Mouse (Mus musculus) forebrain, embryonic 12.5 days (tissue): ENCODE results near the gene Inpp5d. TPM values are rescaled to one million over a fixed set of nuclear protein-coding genes. Genes with fewer than 3 reads are reported as not detected.

Experiments used
- ATAC-seq: fragments of 200-750 bp; cut with Nextera tagmentation; 2 replicates; pipeline ENCODE4 v1.8.0; 2017; ENCODE audit warnings: moderate TSS enrichment; ENCODE audit not compliant: low FRiP score
- H3K27ac ChIP-seq: fragments of 300-500 bp; sonication (generic); 2 replicates; pipeline ENCODE4 v1.5.1; 2016; ENCODE audit warnings: mild to moderate bottlenecking
- H3K27me3 ChIP-seq: fragments of 300-500 bp; sonication (generic); 2 replicates; pipeline ENCODE4 v1.6.1; 2016; ENCODE audit warnings: mild to moderate bottlenecking
- H3K36me3 ChIP-seq: fragments of 300-500 bp; sonication (generic); replicated peaks from 2 replicates; pipeline ENCODE4 v1.6.1; 2016; ENCODE audit warnings: mild to moderate bottlenecking
- H3K4me1 ChIP-seq: fragments of 300-500 bp; sonication (generic); 2 replicates; pipeline ENCODE4 v1.6.1; 2016
- H3K4me2 ChIP-seq: fragments of 300-500 bp; sonication (generic); 2 replicates; pipeline ENCODE4 v1.6.1; 2016; ENCODE audit warnings: mild to moderate bottlenecking, moderate library complexity
- H3K4me3 ChIP-seq: fragments of 300-500 bp; sonication (generic); replicated peaks from 2 replicates; pipeline ENCODE4 v1.5.1; 2016; ENCODE audit warnings: mild to moderate bottlenecking
- H3K9ac ChIP-seq: fragments of 300-500 bp; sonication (generic); 2 replicates; pipeline ENCODE4 v1.6.1; 2016; ENCODE audit warnings: mild to moderate bottlenecking
- H3K9me3 ChIP-seq: fragments of 300-500 bp; sonication (generic); 2 replicates; pipeline ENCODE4 v1.6.1; 2016
- WGBS: fragments of 180-500 bp; shearing (Covaris S2); methylation state at CpG from one replicate; pipeline ENCODE4 v1.1.7; 2016; 5-methylcytosine and 5-hydroxymethylcytosine counted together
- polyA plus RNA-seq: library from polyadenylated mRNA; unstranded; fragments of >200 nt; fragmentation: Nextera tagmentation; extraction: Ambion mirVana; gene quantifications from 2 replicates; pipeline ENCODE4 v1.2.1, GENCODE M21; 2016

The Inpp5d gene
- polyA plus RNA-seq, 1 experiment from 2014 or later = 3.8 TPM

DNA sequence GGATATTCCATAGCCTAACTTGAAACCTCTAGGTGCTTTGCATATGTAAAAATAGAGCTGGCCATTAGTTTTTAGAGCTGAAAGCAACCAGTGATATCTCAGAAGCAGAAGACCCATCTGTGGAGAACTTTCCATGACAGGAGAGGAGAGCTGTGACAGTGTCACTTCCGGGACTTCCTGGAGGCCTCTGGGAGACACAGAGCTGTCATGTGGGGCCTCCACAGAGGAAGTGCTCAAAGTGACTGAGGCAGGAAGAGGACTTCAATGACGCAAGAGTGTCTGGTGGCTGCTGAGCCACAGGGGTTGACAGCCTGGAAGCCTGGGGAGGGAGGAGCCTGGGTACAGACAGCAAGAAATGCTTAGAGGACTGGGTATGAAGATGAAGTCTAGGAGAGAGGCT is 6.2 kb downstream of the Inpp5d start:
- no peaks in the 10 kb centered on the region for H3K27me3 ChIP-seq
- 75% methylated on average over 2 of the region's 2 CpGs for WGBS
- H3K4me3 ChIP-seq = no peak overlapping the region
- H3K4me1 ChIP-seq = no peaks in the 10 kb centered on the region
- H3K27ac ChIP-seq = no peak overlapping the region
- H3K9ac ChIP-seq = no peak overlapping the region
- no peaks in the 10 kb centered on the region for H3K36me3 ChIP-seq
- no peak for ATAC-seq
- H3K4me2 ChIP-seq = no peak overlapping the region
- no peaks in the 10 kb centered on the region for H3K9me3 ChIP-seq

DNA sequence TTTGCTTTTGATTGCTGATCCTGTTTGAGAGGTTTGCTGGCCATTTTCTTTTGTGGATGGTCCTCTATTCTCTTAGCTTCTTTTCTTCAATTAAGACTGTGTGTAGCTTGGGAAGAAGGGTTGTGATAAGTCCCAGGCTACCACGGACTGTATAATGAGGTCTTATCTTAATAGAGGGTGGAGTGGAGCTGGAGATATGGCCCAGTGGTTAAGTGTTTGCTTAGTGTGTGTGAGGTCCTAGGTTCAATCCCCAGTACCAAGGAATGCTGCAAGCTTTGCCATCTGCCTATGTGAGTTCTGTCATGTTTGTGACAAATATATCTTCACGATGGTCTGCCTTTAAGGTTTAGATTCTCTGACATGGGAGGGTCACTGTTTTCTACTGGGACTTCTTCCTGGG is 8.0 kb downstream of the Inpp5d start:
- Histone ChIP-seq H3K4me3 (no peak overlapping the region), H3K27me3 (no peaks in the 10 kb centered on the region), H3K9me3 (no peaks in the 10 kb centered on the region), H3K4me1 (no peaks in the 10 kb centered on the region), H3K9ac (no peak overlapping the region), H3K36me3 (no peaks in the 10 kb centered on the region), H3K4me2 (no peak overlapping the region), H3K27ac (no peak overlapping the region)
- ATAC-seq = no peak
- 77% methylated on average over 2 of the region's 2 CpGs for WGBS

DNA sequence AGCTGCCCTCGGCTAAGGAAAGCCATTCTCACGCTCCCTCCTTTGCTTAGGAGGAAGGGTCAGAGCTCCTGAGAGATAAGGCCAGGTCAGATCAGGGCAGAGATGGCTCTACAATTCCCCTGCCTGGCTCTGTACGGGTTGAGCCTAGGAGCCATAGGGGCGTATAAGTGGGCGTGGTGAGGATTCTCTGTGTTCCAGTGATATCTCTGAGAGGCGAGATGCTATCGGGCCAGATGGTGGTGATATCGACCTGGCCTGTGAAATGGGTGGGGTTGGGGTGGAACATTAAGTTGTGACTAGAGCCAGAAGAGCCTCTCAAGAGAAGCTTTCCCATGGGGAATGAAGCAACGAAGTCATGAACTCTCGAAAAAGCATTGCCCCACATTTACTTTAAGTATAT is 11.5 kb downstream of the Inpp5d start:
- Histone ChIP-seq H3K9me3 (no peaks in the 10 kb centered on the region), H3K27ac (no peak overlapping the region), H3K4me1 (no peaks in the 10 kb centered on the region), H3K4me3 (no peak overlapping the region), H3K36me3 (no peaks in the 10 kb centered on the region), H3K9ac (no peak overlapping the region), H3K4me2 (no peak overlapping the region), H3K27me3 (no peaks in the 10 kb centered on the region)
- WGBS = 84% methylated on average over 10 of the region's 10 CpGs
- no peak for ATAC-seq

DNA sequence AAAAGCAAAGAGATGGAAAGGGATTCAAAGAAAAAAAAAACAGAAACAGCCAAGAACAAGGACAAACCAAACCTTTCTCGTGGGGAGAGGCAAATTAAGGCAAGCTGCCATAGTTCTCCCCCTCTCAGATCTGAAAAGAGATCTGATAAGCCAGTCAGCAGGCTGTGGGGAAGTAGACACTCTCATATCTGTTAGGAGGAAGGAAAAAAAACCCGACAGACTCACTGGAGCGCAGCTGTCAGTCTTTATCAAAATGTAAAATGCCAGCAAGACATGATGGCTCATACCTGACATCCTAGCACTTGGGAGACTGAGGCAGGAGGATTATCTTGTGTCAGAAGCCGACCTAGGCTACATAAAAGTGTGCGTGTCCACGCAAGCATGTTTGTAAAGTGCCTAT is 12.1 kb downstream of the Inpp5d start:
- no peak overlapping the region for H3K4me2 ChIP-seq
- no peak for ATAC-seq
- no peaks in the 10 kb centered on the region for H3K9me3 ChIP-seq
- no peaks in the 10 kb centered on the region for H3K36me3 ChIP-seq
- no peak overlapping the region for H3K4me3 ChIP-seq
- H3K4me1 ChIP-seq = no peaks in the 10 kb centered on the region
- H3K27me3 ChIP-seq = no peaks in the 10 kb centered on the region
- WGBS = 82% methylated on average over 6 of the region's 6 CpGs
- H3K9ac ChIP-seq = no peak overlapping the region
- H3K27ac ChIP-seq = no peak overlapping the region

DNA sequence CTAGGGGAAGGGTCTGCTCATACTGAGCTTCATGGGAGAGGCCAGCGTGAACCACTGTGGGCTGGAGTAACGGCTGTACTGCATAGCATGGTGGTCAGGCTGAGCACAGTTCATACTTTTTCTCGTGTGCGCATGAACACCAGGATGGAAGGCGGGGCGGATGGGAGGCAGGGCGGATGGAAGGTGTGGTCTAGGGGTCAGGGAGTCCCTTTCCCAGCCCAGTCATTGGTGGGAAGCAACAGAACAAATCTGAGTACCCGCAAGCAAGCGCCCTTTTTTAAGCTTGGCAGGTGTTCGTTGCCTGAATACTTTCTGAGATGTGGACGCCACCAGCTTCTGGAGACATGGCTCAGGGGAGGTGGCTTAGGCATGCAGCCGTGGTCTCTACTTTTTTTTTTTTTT is 16.6 kb downstream of the Inpp5d start:
- no peak overlapping the region for H3K27ac ChIP-seq
- no peak overlapping the region for H3K4me2 ChIP-seq
- 91% methylated on average over 12 of the region's 12 CpGs for WGBS
- no peak overlapping the region for H3K4me3 ChIP-seq
- no peaks in the 10 kb centered on the region for H3K4me1 ChIP-seq
- no peaks in the 10 kb centered on the region for H3K9me3 ChIP-seq
- no peaks in the 10 kb centered on the region for H3K36me3 ChIP-seq
- no peaks in the 10 kb centered on the region for H3K27me3 ChIP-seq
- H3K9ac ChIP-seq = no peak overlapping the region
- ATAC-seq = no peak

DNA sequence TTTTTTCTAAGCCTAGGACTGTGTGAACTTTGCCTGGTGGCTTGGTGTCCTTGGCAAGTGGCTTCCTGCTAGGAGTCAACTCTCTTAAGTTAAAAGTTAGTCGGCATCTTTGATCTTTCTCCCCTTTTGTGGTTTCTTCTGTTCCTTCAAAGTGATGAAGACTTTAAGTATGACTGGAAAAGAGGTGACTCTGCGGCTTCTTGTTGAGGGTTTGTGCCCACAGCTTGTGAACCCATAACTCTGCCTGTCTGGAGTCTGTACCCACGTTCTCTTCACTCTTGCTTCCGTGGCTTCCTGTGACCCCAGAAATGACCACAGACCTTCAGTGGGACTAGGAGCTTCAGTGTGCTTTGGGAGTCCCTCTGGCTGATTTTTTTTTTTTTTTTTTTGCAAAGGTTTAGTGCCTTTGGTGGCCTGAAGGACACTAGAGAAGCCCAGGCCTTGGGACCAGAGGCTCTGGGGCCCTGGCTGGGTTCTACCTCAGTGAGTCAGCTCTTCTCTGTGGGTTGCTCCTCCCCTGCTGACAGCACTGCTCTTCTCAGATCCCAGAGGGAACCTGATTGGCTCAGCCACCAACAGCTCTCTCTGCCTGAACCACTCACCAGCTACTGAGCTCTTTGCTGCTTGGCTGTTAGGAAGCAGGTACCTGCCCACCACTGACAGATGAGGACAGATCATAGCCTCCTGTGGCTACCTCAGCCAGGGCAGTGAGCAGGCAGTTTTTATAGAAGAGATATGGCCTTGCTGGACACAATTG is 17.2 kb downstream of the Inpp5d start:
- Histone ChIP-seq H3K9ac (no peak overlapping the region), H3K27ac (no peak overlapping the region), H3K27me3 (no peaks in the 10 kb centered on the region), H3K4me3 (no peak overlapping the region), H3K4me1 (no peaks in the 10 kb centered on the region), H3K36me3 (no peaks in the 10 kb centered on the region), H3K9me3 (no peaks in the 10 kb centered on the region), H3K4me2 (no peak overlapping the region)
- ATAC-seq = no peak
- 91% methylated on average over 4 of the region's 4 CpGs for WGBS

DNA sequence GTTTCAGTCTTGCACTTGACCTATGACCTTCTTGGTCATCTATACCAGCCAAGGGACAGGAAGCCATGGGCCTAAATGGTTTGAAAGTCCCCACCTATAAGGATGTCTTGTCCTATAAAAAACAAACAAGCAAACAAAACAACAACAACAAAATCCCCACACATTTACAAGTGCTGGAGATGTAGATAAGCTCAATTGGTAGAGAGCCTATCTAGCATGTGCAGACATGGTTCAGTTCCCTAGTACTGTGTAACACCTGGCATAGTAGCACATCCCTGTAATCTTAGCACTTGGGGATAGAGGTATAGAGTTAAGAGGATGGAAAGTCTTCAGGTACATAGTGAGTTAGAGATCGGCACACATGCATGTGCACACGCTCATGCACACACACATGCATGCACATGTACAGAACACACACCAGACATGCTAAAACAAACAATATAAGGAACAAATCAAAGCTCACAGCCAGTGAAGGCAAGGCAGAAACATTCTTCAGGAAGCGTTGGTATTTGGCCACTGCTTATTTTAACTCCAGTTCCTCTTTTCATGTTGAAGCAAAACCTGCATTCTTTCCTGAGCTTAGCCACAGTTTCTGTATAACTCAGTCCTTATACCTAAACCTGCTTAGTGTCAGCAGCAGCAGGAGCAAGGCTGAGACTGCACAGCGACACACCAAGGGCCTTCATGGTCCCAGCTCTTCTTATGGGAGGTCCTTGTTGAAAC is 17.9 kb downstream of the Inpp5d start:
- no peak for ATAC-seq
- no peak overlapping the region for H3K4me3 ChIP-seq
- 91% methylated on average over 4 of the region's 4 CpGs for WGBS

GRCm38 (mm10) chr1:87639724-87640123 is 19.6 kb downstream of the Inpp5d start:
- no peak overlapping the region for H3K4me3 ChIP-seq
- no peak for ATAC-seq

More for the DNA sequence above, 17.9 kb downstream of the Inpp5d start:
- H3K9me3 ChIP-seq = no peaks in the 10 kb centered on the region
- no peaks in the 10 kb centered on the region for H3K36me3 ChIP-seq
- no peak overlapping the region for H3K9ac ChIP-seq
- no peak overlapping the region for H3K4me2 ChIP-seq
- H3K4me1 ChIP-seq = no peaks in the 10 kb centered on the region
- no peak overlapping the region for H3K27ac ChIP-seq
- H3K27me3 ChIP-seq = no peaks in the 10 kb centered on the region

DNA sequence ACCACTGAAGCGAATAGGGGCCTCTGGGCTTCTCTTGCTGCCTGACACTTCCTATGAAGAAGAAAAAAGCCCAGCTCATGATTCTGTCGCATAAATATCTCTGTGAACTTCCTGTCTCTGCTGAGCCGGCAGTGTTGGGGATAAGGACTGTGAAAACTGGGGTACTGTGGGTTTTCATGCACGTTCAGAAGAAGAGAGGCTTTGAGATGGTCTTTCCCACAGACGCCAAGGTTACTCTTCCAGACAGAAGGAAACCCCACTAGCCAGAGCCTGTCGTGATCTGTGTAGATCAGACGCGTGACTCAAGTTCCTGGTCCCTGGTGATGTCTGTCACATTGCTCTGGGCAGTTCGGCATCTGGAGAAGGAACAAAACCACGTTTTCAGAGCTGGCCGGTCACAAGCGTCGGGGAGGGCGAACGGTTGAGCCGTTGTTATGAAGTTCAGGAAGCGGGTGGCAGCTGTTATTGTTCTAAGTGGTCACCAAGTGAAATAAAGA is 20.1 kb downstream of the Inpp5d start:
- 83% methylated on average over 17 of the region's 17 CpGs for WGBS
- no peak overlapping the region; the same call in 1 of the 2 replicates for H3K27ac ChIP-seq
- no peaks in the 10 kb centered on the region for H3K36me3 ChIP-seq
- no peaks in the 10 kb centered on the region for H3K9me3 ChIP-seq
- no peak overlapping the region for H3K9ac ChIP-seq
- H3K4me2 ChIP-seq = no peak overlapping the region
- H3K27me3 ChIP-seq = no peaks in the 10 kb centered on the region
- ATAC-seq = no peak
- H3K4me3 ChIP-seq = no peak overlapping the region
- H3K4me1 ChIP-seq = no peaks in the 10 kb centered on the region

More at GRCm38 (mm10) chr1:87639724-87640123, 19.6 kb downstream of the Inpp5d start:
- no peaks in the 10 kb centered on the region for H3K9me3 ChIP-seq
- WGBS = 86% methylated on average over 8 of the region's 8 CpGs
- no peaks in the 10 kb centered on the region for H3K36me3 ChIP-seq
- H3K27me3 ChIP-seq = no peaks in the 10 kb centered on the region
- H3K4me2 ChIP-seq = no peak overlapping the region
- no peak overlapping the region; the same call in 1 of the 2 replicates for H3K27ac ChIP-seq
- H3K9ac ChIP-seq = no peak overlapping the region
- H3K4me1 ChIP-seq = no peaks in the 10 kb centered on the region

GRCm38 (mm10) chr1:87643016-87643415 is 22.9 kb downstream of the Inpp5d start:
- Histone ChIP-seq H3K4me1 (no peaks in the 10 kb centered on the region), H3K27me3 (no peaks in the 10 kb centered on the region), H3K4me2 (no peak overlapping the region), H3K27ac (no peak overlapping the region), H3K4me3 (no peak overlapping the region), H3K36me3 (no peaks in the 10 kb centered on the region), H3K9ac (no peak overlapping the region), H3K9me3 (no peaks in the 10 kb centered on the region)
- ATAC-seq = no peak
- 91% methylated on average over 7 of the region's 7 CpGs for WGBS

DNA sequence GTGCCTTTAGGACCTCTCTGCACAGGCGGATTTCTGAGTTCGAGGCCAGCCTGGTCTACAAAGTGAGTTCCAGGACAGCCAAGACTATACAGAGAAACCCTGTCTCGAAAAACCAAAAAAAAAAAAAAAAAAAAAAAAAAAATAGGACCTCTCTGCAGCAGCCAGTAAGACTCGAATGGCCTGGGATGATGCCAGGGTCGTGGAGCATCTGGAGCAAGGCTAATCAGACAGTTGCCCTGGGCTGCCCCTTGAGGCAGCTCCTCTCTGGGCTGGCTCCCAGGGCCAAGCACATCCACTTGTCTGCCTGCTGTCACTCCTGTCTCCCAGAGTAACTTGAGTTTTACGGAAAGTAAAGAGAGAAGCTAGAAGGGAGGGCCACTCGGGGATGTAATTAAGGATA is 24.9 kb downstream of the Inpp5d start:
- H3K9ac ChIP-seq = no peak overlapping the region
- no peaks in the 10 kb centered on the region for H3K36me3 ChIP-seq
- no peaks in the 10 kb centered on the region for H3K4me1 ChIP-seq
- 79% methylated on average over 7 of the region's 7 CpGs for WGBS
- no peak overlapping the region for H3K4me3 ChIP-seq
- H3K27me3 ChIP-seq = no peaks in the 10 kb centered on the region
- no peak for ATAC-seq
- H3K9me3 ChIP-seq = no peaks in the 10 kb centered on the region
- H3K27ac ChIP-seq = no peak overlapping the region
- H3K4me2 ChIP-seq = no peak overlapping the region

DNA sequence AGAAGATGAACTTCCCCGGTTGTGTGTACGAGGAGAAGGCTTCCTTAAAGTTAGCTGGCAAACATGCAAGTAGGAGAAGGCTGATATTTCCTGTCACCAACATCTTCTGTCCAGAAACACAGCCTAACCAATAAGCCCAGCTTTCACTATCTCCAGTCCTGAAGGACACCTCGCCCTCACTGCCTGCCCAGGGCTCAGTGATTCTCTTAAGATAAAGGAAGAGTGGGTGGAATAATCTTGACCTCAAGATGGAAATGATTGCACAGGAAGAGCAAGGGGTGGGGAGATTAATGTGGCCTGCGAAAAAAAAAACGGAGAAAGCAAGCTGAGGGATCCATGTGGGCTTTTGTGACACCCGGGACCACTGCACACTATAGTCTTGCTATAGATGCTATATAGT is 25.6 kb downstream of the Inpp5d start:
- WGBS = 82% methylated on average over 6 of the region's 6 CpGs
- no peaks in the 10 kb centered on the region for H3K36me3 ChIP-seq
- H3K4me1 ChIP-seq = no peaks in the 10 kb centered on the region
- ATAC-seq = no peak
- H3K27me3 ChIP-seq = no peaks in the 10 kb centered on the region
- no peak overlapping the region for H3K27ac ChIP-seq
- no peak overlapping the region for H3K4me2 ChIP-seq
- no peaks in the 10 kb centered on the region for H3K9me3 ChIP-seq
- no peak overlapping the region for H3K9ac ChIP-seq
- H3K4me3 ChIP-seq = no peak overlapping the region

- Histone ChIP-seq H3K9me3 (no peaks in the 10 kb centered on the region), H3K27ac (no peak overlapping the region), H3K4me3 (no peak overlapping the region), H3K4me1 (no peaks in the 10 kb centered on the region), H3K9ac (no peak overlapping the region), H3K4me2 (no peak overlapping the region), H3K27me3 (no peaks in the 10 kb centered on the region), H3K36me3 (no peaks in the 10 kb centered on the region)
- WGBS = 65% methylated on average over 1 of the region's 1 CpGs
- no peak for ATAC-seq
These were observed 27.7 kb downstream of the Inpp5d start for GRCm38 (mm10) chr1:87647820-87648219.
